Mouse (Mus musculus): ENCODE data around the gene Neurog2.

Gene Neurog2

GRCm38 (mm10) chr3:127633080-127634032 is at the start of gene Neurog2:
Neurog2 (plus strand) TSS chr3:127633135.
- no peak for DNase-seq (ENCODE audit: low spot score)

- no peak for DNase-seq (ENCODE audit: low spot score)
These were observed 35.8 kb upstream of the Neurog2 start for GRCm38 (mm10) chr3:127597136-127597535.

GRCm38 (mm10) chr3:127608109-127608508 is 24.8 kb upstream of the Neurog2 start:
- no peak for DNase-seq (ENCODE audit: low spot score)

GRCm38 (mm10) chr3:127625296-127625695 is 7.6 kb upstream of the Neurog2 start:
- peak; percentile 83 for DNase-seq (ENCODE audit: low spot score)

GRCm38 (mm10) chr3:127625701-127626399 is 7.1 kb upstream of the Neurog2 start:
- peak; percentile 73 for DNase-seq (ENCODE audit: low spot score)

GRCm38 (mm10) chr3:127626524-127626923 is 6.4 kb upstream of the Neurog2 start:
- DNase-seq (ENCODE audit: low spot score), result no peak

- DNase-seq (ENCODE audit: low spot score), result peak; percentile 72
These were observed 5.6 kb upstream of the Neurog2 start for GRCm38 (mm10) chr3:127627151-127627955.

GRCm38 (mm10) chr3:127627956-127628310 is 5.0 kb upstream of the Neurog2 start:
- DNase-seq (ENCODE audit: low spot score), result no peak

- peak; percentile 78 for DNase-seq (ENCODE audit: low spot score)
These were observed 4.4 kb upstream of the Neurog2 start for GRCm38 (mm10) chr3:127628311-127629184.

GRCm38 (mm10) chr3:127630190-127630589 is 2.7 kb upstream of the Neurog2 start:
- no peak for DNase-seq (ENCODE audit: low spot score)

GRCm38 (mm10) chr3:127630735-127631372 is 2.1 kb upstream of the Neurog2 start:
- DNase-seq (ENCODE audit: low spot score), result no peak

- no peak for DNase-seq (ENCODE audit: low spot score)
These were observed 1.4 kb upstream of the Neurog2 start for GRCm38 (mm10) chr3:127631582-127631981.

GRCm38 (mm10) chr3:127632531-127632930 is 404 bp upstream of the Neurog2 start:
- peak; percentile 88 for DNase-seq (ENCODE audit: low spot score)

- DNase-seq (ENCODE audit: low spot score), result peak; percentile 86
These were observed 1.4 kb downstream of the Neurog2 start for GRCm38 (mm10) chr3:127634101-127634983.

- DNase-seq (ENCODE audit: low spot score), result peak; percentile 61
These were observed 2.0 kb downstream of the Neurog2 start for GRCm38 (mm10) chr3:127634984-127635349.

- DNase-seq (ENCODE audit: low spot score), result peak; percentile 87
These were observed 7.2 kb downstream of the Neurog2 start for GRCm38 (mm10) chr3:127639875-127640761.

GRCm38 (mm10) chr3:127640762-127641700 is 8.1 kb downstream of the Neurog2 start:
- no peak for DNase-seq (ENCODE audit: low spot score)

- peak; percentile 60 for DNase-seq (ENCODE audit: low spot score)
These were observed 9.3 kb downstream of the Neurog2 start for GRCm38 (mm10) chr3:127642211-127642610.
